Mouse (Mus musculus): Measurements from ENCODE around the gene Scfd2. TPM values are rescaled to one million over a fixed set of nuclear protein-coding genes. Genes with fewer than 3 reads are reported as not detected.

Gene Scfd2
- total and polyA plus RNA-seq, 2 experiments from 2014 or later = 20.5 to 29.1 TPM

DNA sequence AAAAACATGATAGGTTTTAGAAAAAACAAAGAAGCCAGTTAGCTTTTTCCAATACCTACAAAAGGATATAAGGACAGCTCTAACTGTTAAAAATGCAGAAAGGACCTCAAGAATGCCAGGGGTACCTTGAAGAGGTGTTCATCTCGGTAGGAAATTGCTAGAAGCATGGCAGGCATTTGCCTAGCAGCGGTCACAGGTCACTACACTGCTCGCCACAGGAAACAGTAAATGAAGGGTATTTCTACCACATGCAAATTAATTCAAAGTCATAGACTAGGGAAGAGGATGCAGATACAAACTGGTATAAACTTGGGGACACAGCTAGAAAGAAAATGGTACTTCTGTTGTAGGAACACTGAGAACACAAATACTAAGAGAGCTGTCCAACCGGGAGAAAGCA lies 180.7 kb downstream of the Scfd2 start:
- TF ChIP-seq CTCF (IDR thresholded peaks at IDR 0.05; ENCODE audit: low read depth) = no peak
- Histone ChIP-seq H3K9ac (no peak overlapping the region), H3K4me1 (ENCODE audit: insufficient read depth) (no peaks in the 10 kb centered on the region), H3K36me3 (ENCODE audit: insufficient read depth) (no peaks in the 10 kb centered on the region), H3K4me3 (ENCODE audit: low read depth, low read length) (no peak overlapping the region), H3K9me3 (ENCODE audit: low read length) (no peaks in the 10 kb centered on the region), H3K27ac (ENCODE audit: low read depth, low read length) (no peak overlapping the region), H3K4me2 (ENCODE audit: low read depth) (no peak overlapping the region), H3K27me3 (ENCODE audit: insufficient read depth, low read length) (no peaks in the 10 kb centered on the region)
- whole genome bisulfite sequencing = 82% methylated on average over 4 of the region's 4 CpGs
- no peak for ATAC-seq
- no peak for DNase-seq

- TF ChIP-seq CTCF (IDR thresholded peaks at IDR 0.05; ENCODE audit: low read depth) = no peak
- H3K4me2 ChIP-seq (ENCODE audit: low read depth) = no peak overlapping the region
- no peak overlapping the region for H3K4me3 ChIP-seq (ENCODE audit: low read depth, low read length)
- H3K9me3 ChIP-seq (ENCODE audit: low read length) = no peaks in the 10 kb centered on the region
- no peak for DNase-seq
- H3K36me3 ChIP-seq (ENCODE audit: insufficient read depth) = no peaks in the 10 kb centered on the region
- H3K9ac ChIP-seq = no peak overlapping the region
- ATAC-seq = no peak
- 82% methylated on average over 11 of the region's 11 CpGs for WGBS
- H3K27me3 ChIP-seq (ENCODE audit: insufficient read depth, low read length) = no peaks in the 10 kb centered on the region
- no peaks in the 10 kb centered on the region for H3K4me1 ChIP-seq (ENCODE audit: insufficient read depth)
- no peak overlapping the region for H3K27ac ChIP-seq (ENCODE audit: low read depth, low read length)
These were observed 183.3 kb downstream of the Scfd2 start for GRCm38 (mm10) chr5:74348079-74348870.

- WGBS = 61% methylated on average over 2 of the region's 2 CpGs
- Histone ChIP-seq H3K9ac (no peak overlapping the region), H3K27ac (ENCODE audit: low read depth, low read length) (no peak overlapping the region), H3K9me3 (ENCODE audit: low read length) (no peaks in the 10 kb centered on the region), H3K4me3 (ENCODE audit: low read depth, low read length) (no peak overlapping the region), H3K27me3 (ENCODE audit: insufficient read depth, low read length) (no peaks in the 10 kb centered on the region), H3K4me2 (ENCODE audit: low read depth) (no peak overlapping the region), H3K4me1 (ENCODE audit: insufficient read depth) (no peaks in the 10 kb centered on the region), H3K36me3 (ENCODE audit: insufficient read depth) (no peaks in the 10 kb centered on the region)
- ATAC-seq = no peak
- DNase-seq = no peak
- no peak for TF ChIP-seq CTCF (IDR thresholded peaks at IDR 0.05; ENCODE audit: low read depth)
These were observed 188.5 kb downstream of the Scfd2 start for GRCm38 (mm10) chr5:74343045-74343444.

- Histone ChIP-seq H3K9me3 (ENCODE audit: low read length) (no peaks in the 10 kb centered on the region), H3K27me3 (ENCODE audit: insufficient read depth, low read length) (no peaks in the 10 kb centered on the region), H3K36me3 (ENCODE audit: insufficient read depth) (no peaks in the 10 kb centered on the region), H3K4me1 (ENCODE audit: insufficient read depth) (no peaks in the 10 kb centered on the region), H3K4me3 (ENCODE audit: low read depth, low read length) (no peak overlapping the region), H3K4me2 (ENCODE audit: low read depth) (no peak overlapping the region), H3K9ac (no peak overlapping the region), H3K27ac (ENCODE audit: low read depth, low read length) (no peak overlapping the region)
- TF ChIP-seq CTCF (IDR thresholded peaks at IDR 0.05; ENCODE audit: low read depth) = no peak
- DNase-seq (no peak), ATAC-seq (no peak)
These were observed 189.0 kb downstream of the Scfd2 start for GRCm38 (mm10) chr5:74342557-74342956.

DNA sequence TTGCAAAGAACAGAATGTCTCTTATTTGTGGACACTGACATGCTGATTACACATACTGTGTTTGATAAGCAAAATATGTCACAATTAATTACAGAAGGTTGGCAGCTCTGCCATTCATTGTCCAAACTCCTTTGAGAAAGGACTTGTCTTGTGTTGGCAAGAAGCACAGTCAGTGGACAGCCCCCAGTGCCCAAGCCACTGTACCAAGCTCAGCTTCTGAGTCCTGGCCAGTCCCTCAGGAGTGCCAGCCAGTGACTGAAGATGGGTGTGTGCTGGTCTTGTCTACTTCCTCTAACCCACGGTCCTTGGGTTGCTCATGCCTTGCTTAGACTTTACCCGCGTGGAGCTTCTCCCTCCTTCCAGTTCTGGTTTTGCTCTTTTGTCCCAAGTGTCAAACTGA lies 194.1 kb downstream of the Scfd2 start:
- H3K9ac ChIP-seq = no peak overlapping the region
- H3K4me3 ChIP-seq (ENCODE audit: low read depth, low read length) = no peak overlapping the region
- DNase-seq (no peak), ATAC-seq (no peak)
- H3K9me3 ChIP-seq (ENCODE audit: low read length) = no peaks in the 10 kb centered on the region
- no peak overlapping the region for H3K4me2 ChIP-seq (ENCODE audit: low read depth)
- WGBS = 87% methylated on average over 3 of the region's 3 CpGs
- H3K27ac ChIP-seq (ENCODE audit: low read depth, low read length) = no peak overlapping the region
- H3K4me1 ChIP-seq (ENCODE audit: insufficient read depth) = no peaks in the 10 kb centered on the region
- H3K27me3 ChIP-seq (ENCODE audit: insufficient read depth, low read length) = no peaks in the 10 kb centered on the region
- no peak for TF ChIP-seq CTCF (IDR thresholded peaks at IDR 0.05; ENCODE audit: low read depth)
- H3K36me3 ChIP-seq (ENCODE audit: insufficient read depth) = no peaks in the 10 kb centered on the region

- Histone ChIP-seq H3K4me2 (ENCODE audit: low read depth) (no peak overlapping the region), H3K27me3 (ENCODE audit: insufficient read depth, low read length) (no peaks in the 10 kb centered on the region), H3K36me3 (ENCODE audit: insufficient read depth) (no peaks in the 10 kb centered on the region), H3K9ac (no peak overlapping the region), H3K27ac (ENCODE audit: low read depth, low read length) (no peak overlapping the region), H3K4me1 (ENCODE audit: insufficient read depth) (no peaks in the 10 kb centered on the region), H3K9me3 (ENCODE audit: low read length) (no peaks in the 10 kb centered on the region), H3K4me3 (ENCODE audit: low read depth, low read length) (no peak overlapping the region)
- TF ChIP-seq CTCF (IDR thresholded peaks at IDR 0.05; ENCODE audit: low read depth) = no peak
- 27% methylated on average over 12 of the region's 12 CpGs for WGBS
- DNase-seq (peak; percentile 67), ATAC-seq (peak; percentile 59; the same call in 1 of the 2 replicates)
These were observed 194.8 kb downstream of the Scfd2 start for GRCm38 (mm10) chr5:74336780-74337179.

DNA sequence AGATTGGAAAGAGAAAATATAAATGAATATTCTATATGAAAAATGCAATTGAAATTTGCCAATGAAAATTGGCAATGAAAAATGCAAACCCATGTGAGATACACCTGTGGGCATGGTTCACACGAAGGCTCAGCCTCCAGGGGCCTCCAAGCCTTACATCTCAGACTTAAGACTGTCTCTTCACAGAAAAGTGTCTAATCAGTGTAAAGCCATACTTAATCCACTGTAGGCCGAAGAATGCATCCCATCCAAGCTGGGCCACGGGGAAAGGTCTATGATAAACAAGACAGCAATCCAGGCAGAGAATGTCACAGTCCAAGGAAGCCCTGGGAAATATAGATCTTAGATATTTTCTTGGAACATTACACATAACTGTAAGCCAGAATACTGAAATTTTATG lies 198.3 kb downstream of the Scfd2 start:
- Histone ChIP-seq H3K36me3 (ENCODE audit: insufficient read depth) (no peaks in the 10 kb centered on the region), H3K9me3 (ENCODE audit: low read length) (no peaks in the 10 kb centered on the region), H3K4me1 (ENCODE audit: insufficient read depth) (no peaks in the 10 kb centered on the region), H3K4me2 (ENCODE audit: low read depth) (no peak overlapping the region), H3K9ac (no peak overlapping the region), H3K4me3 (ENCODE audit: low read depth, low read length) (no peak overlapping the region), H3K27ac (ENCODE audit: low read depth, low read length) (no peak overlapping the region), H3K27me3 (ENCODE audit: insufficient read depth, low read length) (no peaks in the 10 kb centered on the region)
- 71% methylated on average over 3 of the region's 3 CpGs for WGBS
- no peak for ATAC-seq
- TF ChIP-seq CTCF (IDR thresholded peaks at IDR 0.05; ENCODE audit: low read depth) = no peak
- DNase-seq = no peak

All from forebrain, postnatal 0 days (tissue).